Mouse (Mus musculus) sigmoid colon, adult 10 weeks (tissue): Measurements from ENCODE around the gene Ncoa7. TPM values are rescaled to one million over a fixed set of nuclear protein-coding genes. Genes with fewer than 3 reads are reported as not detected.

ENCODE experiments used
- polyA plus RNA-seq: library from polyadenylated mRNA; stranded (reverse); fragments of 350-450 nt; fragmentation: Illumina TruSeq; extraction: RNeasy Lipid Tissue Mini Kit (QIAGEN cat#74804); gene quantifications from one replicate; pipeline ENCODE4 v1.2.3, GENCODE M21; 2014; ENCODE audit warnings: low read depth, low replicate concordance

Gene Ncoa7
- 81.0 TPM for polyA plus RNA-seq

DNA sequence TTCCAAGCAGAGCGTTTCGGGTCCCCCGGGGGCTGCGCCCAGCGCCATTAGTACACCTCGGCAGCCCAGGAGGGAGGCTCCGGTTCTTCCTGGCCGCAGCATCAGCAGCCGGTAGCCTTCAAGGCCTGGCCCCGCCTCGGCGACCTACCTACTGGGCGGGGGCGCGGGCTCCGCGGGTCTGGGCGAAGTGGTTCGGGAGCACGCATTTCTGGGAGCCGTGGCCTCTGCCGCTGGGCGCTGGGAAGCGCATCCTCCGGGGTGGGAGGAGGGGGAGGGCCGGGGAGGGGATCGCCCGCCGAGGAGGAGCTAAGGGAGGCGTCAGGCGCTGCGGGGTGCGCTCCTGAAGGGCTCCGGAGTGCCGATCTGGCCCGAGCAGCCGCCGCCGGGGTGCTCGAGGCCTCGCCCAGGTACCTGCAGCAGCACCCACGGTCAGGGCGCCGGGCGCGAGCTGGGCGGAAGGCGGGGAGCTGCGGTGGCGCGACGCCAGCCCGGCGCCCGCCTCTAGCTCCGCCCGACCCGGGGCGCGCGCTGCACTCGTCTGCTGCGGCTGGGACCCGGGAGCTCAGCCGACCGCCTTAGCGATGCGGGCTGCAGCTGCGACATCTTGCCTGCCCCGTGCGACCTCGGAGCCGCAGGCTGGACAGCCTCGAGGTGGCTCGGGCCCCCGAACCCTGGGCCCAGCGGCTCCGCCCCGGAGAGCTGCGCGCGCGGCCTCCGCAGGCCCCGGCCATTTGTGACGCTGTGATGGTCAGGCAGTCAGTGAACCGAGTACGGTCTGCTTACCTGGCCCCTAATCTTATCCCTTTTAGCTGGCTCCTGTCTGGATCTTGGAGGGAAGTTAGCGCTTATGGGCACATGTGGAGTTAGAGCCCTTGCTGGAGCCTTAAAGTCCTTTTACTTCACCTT is at the start of gene Ncoa7:
TSS of gene Ncoa7 (minus strand) at position 646 of the 906 bp plus-strand sequence.

DNA sequence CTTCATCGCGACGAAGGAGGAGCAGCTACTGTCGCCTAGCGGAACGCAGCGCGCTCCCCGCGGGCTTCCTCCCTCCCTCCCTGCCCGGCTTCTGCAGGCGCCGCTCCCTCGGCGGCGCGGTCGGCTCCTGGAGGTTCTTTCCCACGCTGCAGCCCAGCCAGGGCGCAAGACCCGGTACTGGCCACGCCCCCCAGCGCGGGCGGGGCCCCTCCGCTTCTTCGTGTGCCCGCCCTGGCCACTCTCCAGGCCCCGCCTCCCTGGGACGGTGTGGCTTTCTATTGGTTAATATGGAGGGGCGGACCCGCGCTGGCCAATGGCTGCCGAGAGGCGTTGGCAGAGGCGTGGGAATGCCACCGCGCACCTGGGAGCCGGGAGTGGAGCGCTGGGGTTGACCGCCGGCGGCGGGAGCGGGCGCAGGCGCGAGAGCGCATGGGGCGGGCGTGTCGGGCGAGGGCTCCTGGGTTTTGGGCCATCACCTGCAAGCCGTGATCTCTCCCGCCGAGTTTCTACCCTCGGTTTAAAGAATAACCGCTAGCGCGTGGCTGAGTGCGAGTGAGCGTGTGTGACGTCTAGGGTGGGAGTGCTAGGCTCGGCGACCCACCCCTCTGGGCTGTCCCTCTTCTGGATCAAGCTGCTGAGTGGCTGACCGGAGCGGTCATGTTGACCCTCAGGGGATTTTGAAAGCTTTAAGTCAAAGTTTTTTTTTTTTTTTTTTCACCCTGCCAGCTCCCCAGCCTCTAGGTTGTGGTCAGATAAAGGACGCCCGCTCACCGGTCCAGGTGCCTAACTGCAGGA is 39.7 kb upstream of the Ncoa7 start, which contains the start of gene Hey2:
TSS of gene Hey2 (minus strand) at position 159 of the 795 bp plus-strand sequence.

DNA sequence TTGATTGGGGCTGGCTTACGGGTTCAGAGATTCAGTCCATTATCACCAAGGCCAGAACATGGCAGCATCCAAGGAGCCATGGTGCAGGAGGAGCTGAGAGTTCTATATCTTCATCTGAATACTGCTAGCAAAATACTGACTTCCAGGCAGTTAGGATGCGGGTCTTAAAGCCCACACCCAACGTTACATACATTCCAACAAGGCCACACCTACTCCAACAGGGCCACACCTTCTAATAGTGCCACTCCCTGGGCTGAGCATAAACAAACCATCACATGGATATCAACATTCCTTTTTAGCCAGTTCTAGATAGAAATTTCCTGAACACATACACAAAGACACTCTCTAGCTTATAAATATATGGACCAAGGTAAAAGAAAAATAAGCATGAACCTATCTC is 173.6 kb downstream of the Ncoa7 start, which contains the start of gene Hint3:
TSS of gene Hint3 (minus strand) at position 120 of the 400 bp plus-strand sequence.

DNA sequence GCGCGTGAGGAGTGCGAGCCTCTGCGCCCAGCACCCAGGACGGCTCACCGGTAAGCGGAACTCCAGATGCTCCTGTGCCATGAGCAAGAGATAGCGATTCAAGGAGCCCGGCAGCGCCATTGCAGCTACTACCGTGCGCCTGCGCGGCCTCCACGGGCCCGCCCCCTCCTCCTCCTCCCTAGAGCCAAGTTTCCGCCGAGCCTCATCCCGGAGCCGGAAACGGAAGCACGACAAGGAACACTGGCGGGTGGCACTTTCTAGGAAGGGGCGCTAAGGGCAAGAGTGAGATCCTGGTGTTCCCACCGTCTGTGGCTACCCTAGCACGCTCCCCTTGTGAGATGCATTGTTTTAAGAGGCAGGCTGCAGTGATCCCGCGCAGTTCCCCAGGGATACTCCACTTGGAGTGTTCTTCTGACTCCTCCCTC is 202.6 kb downstream of the Ncoa7 start, which contains the start of gene Trmt11:
TSS of gene Trmt11 (minus strand) at position 208 of the 425 bp plus-strand sequence.

Other genes with a start within 250 kb of the Ncoa7 start
- 38.1 TPM for gene Trmt11, start 202.6 kb downstream of the Ncoa7 start, polyA plus RNA-seq
- 123 TPM for gene Hint3, start 173.7 kb downstream of the Ncoa7 start, polyA plus RNA-seq
- 5.3 TPM for gene Hey2, start 39.5 kb upstream of the Ncoa7 start, polyA plus RNA-seq